Mouse (Mus musculus) lung, postnatal 4 days (tissue): ENCODE measurements around the gene Ankrd36.

Experiments
- DNase-seq, 2 experiments: peaks; one replicate each; pipeline ENCODE4 v3.0.0; 2021

Ankrd36 gene

DNA sequence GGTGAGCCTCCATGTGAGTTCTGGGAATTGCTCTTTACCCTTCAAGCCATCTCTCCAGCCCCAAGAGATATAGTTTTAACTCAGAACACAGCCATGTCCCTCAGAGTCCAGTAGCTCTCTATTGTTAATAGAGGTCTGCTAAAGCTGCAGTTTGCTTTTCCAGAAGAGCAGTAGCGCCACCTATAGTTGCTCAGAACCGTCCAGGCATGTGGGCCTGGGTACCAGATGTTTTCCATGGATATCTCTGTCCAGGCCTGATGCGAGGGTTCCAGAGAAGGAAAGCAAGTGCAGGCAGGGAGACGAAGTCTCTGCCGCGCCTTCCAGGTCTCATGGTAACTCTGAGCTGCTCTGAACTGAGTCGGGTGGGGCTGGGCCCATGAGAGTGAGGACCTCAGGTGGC lies 122.3 kb downstream of the Ankrd36 start:
- peak; percentile 37 to 61 for DNase-seq

DNA sequence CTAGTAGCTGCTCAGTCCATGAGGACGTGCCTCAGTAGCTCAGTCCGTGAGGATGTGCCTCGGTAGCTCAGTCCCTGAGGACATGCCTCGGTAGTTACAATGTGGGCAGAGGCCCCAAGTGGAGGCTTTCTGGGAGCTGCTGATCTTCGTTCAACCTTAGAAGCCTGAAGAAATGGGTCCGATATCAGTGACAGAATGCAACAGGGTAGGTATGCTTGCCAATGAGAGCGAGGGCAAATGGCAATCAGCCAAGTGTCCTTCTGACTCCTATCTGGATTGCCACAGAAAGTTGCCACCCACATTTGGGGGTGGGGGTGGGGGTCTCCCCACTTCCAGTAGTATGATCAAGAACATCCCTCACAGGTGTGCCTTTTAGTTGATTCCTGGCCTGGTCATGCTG lies 131.3 kb downstream of the Ankrd36 start:
- DNase-seq, result no peak

DNA sequence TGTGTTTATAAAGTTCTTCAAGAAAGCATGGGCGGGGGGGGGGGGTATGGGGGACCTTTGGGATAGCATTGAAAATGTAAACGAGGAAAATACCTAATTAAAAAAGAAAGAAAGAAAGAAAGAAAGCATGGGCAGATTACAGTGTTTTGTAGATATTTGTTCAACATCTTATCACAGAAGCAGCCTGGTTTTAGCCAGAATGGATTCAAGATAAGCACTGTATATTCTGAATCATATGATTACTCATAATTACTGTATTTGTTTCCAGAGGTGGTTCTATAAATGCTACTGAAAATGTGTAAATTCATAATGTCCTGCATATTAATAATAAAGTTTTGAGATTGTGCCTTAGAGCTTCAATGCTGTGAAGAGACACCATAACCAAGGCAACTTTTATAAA lies 131.8 kb downstream of the Ankrd36 start:
- DNase-seq, result no peak

DNA sequence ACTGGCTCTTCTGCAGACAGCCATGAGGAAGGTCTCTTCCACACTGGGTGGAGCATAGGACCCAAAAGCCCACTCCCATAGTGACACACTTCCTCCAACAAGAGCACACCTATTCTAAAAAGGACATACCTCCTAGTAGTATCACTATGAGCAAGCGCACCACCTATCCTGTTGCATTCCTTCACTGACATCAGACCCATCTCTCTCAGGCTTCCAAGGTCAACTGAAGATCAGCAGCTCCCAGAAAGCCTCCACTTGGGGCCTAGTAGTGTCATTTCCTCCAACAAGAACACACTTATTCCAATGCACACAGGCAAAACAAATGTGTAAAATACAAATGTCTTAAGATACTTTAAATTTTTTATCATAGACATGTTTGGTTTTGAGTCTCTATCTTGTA lies 132.3 kb downstream of the Ankrd36 start:
- DNase-seq, result no peak

DNA sequence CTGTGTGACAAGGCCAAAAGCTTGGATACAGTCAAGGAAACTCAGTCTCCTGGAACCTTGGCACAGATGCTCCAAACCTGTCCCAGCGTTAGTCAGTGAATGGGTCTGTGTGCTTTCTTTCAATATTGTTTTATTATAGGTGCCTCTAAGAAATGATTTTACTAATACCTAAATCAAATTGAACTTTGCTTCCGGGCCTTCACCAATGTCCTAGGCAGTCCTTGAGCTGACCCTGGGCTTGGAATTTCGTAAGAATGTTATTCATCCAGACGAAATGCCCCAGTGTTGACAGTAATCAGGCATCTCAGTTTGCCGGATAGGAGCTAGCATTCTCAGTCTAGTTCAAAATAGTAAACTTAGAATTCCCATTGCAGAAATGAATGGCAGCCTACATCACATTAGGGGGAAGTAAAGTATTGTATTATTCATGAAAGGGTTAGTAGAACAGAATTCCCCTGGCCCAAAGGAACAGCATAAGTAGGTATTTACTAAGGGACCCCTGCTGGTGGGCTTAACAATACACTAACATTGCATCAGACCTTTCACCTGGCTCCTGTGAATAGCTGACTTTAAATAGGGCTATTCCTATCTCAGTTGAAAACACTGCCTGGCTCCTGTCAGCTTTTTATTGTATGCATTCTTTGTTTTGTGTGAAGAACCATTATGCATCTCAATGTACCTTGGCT lies 132.9 kb downstream of the Ankrd36 start:
- DNase-seq, result no peak

DNA sequence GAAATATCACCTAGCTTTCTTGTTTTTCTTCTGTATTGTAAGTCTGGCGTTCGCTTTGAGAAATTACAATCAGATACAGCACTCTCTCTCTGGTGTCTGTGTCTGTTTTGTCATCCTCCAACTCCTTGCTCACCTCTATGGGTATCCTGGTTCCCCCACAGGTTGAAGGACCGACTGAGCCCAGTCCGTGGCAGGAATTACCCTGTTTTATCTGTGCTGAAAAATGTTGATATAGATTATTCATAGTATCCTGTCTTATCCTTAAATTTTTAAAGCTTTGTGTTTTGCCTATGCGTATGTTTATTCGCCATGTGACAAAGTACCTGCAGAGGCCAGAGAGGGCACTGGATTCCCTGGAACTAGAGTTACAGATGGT lies 133.5 kb downstream of the Ankrd36 start:
- DNase-seq, result no peak

DNA sequence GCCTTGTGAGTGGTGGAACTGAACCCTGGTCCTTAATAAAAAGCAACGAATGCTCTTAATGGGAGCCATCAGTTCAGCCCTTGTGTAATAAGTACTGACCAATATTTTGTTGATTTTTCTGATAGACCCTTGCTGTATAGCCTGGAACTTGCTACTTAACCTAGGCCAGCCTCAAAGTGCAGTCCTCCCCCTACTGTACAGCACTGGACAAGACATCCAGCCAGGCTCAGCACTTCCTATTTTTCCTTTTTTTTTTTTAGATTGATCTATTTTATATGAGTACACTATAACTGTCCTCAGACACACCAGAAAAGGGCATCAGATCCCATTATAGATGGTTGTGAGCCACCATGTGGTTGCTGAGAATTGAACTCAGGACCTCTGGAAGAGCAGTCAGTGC lies 133.9 kb downstream of the Ankrd36 start:
- DNase-seq, result no peak

DNA sequence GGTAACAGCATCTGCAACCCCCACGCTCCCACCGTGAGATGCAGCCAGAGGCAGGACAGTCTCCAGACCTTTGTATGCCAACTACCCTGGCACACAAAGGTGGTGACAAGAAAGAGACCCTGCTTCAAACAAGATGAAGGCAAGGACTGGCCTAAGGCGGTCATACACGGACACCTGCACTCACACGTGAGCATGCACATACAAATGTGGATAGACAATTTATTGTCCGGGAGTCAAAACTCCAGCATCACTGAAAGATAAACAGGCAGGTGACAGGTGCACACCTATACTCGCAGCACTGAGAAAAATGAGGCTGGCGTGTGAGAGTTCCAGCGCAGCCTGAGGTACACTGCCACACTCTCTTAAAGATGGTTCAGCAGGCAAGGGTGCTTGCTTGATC lies 136.5 kb downstream of the Ankrd36 start:
- DNase-seq, result no peak

DNA sequence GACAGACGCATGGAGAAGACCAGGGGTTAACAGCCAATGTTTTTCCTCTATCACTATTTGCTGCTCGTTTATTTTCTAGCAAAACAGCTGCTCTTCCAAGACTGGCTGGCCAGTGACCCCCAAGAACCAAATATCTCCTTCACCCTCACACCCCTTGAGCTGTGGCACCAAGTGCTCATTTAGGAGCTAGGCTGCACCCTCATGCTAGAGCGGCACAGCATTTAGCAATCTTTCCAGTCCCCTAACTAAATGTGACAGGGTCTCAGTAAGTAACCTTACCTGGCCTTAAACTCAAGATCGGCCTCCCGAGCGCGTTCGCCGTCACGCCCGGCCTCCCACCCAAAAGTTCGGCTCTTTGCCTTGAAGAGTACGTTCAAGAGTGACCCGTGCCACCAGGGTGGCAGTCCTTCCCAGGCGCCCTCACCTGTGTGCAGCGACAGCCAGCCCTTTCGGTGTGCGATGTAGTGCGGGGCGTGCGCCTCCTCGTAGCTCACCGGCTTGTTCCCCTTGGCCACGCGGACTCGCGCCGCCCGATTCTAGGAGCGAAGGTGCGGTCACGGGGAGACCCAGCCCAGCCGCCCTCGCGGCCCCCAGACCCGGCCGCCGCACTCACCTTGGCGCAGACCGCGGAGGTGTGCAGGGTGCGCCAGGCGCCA lies 137.5 kb downstream of the Ankrd36 start:
- no peak for DNase-seq

DNA sequence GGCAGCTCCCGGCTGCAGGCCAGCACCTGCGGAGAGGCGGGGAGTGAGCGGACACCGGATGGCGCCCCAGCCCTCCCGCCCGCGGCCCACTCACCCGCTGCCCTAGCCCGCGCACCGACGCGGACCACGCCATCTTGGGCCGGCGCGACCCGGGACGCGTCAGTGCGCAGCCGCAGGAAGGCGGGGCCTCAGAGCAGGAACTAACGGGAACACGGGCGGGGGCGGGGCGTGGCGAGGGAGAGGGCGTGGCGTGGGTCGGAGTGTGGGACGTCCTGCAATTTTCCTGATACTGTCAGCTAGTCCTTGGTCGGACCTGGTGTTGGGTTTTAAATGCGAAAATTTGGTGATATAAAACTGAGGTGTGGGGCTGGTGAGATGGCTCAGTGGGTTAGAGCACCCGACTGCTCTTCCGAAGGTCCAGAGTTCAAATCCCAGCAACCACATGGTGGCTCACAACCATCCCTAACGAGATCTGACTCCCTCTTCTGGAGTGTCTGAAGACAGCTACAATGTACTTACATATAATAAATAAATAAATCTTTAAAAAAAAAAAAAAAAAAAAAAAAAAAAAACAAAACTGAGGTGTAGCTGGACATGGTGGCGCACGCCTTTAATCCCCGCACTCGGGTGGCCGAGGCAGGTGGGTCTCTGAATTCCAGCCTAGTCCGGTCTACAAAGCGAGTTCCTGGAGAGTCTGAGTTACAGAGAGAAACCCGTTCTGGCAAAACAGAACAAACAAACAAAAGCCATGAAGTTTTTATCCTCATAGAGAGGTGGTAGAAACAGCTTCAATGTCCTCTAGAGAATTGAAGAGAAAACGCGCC lies 138.3 kb downstream of the Ankrd36 start:
- DNase-seq, result peak; percentile 94

DNA sequence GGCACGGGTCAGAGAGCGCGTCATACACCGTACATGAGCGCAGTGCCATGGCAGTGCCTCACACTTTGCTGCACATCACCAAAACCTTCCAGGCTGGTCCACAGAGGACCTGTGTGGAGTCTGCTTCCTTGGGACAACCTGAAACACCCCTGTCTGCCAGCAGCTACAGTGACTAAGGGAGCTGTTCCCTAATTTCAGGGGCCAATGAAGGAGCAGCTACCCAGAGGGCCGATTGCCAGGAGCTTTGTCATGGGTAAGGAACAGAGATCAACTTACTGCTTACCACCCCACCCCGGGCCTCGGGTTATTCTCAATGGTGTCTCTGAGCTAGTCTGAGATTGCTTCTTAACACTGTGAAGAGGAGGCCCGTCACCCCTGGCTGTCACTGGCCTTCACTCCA lies 145.7 kb downstream of the Ankrd36 start:
- DNase-seq, result no peak

DNA sequence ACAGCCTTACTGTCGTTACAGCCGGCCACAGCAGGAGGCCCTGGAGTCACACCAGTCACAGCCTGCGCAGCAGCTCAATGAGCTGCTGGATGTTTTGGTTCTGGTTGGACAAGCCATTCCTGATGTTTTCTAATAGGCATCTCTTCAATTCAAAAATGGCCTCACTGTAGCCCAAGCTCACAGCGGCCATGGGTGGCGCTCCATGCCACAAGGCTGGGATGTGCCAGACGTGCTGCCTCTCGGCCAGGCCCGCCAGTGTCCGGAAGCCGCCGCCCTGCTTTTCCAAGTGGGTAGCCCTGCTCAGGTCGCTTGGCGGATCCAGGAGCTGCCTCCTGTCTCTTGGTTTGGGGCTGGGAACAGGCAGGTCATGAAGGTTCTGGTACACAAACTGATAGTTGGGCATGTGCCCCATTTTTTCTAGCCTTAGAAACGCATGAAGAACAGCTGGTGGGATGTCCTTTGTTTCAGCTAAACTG lies 146.2 kb downstream of the Ankrd36 start, which contains the start of gene Mrps24:
TSS of gene Mrps24 (minus strand) at position 51 of the 476 bp plus-strand sequence.
- no peak for DNase-seq

DNA sequence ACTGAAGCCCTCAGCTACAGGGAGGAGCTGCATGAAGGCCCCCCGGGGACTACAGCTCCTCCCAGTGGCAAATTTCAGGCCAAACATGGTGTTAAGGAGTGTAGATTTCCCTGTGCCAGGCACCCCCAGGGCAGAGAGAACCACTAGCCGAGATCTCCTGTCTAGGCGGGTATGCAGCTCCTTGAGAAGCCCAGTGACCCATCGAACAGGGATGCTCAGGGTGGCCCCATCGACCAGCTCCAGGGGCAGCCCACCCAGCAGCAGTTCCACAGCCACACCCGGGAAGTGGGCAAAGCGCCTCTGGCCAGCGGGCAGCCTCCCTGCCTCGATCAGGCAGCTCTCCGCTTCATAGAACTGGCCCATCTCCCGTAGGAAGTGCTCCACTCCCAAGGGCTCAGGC lies 146.8 kb downstream of the Ankrd36 start:
- peak in 1 of 2 experiments; percentile 33 for DNase-seq

DNA sequence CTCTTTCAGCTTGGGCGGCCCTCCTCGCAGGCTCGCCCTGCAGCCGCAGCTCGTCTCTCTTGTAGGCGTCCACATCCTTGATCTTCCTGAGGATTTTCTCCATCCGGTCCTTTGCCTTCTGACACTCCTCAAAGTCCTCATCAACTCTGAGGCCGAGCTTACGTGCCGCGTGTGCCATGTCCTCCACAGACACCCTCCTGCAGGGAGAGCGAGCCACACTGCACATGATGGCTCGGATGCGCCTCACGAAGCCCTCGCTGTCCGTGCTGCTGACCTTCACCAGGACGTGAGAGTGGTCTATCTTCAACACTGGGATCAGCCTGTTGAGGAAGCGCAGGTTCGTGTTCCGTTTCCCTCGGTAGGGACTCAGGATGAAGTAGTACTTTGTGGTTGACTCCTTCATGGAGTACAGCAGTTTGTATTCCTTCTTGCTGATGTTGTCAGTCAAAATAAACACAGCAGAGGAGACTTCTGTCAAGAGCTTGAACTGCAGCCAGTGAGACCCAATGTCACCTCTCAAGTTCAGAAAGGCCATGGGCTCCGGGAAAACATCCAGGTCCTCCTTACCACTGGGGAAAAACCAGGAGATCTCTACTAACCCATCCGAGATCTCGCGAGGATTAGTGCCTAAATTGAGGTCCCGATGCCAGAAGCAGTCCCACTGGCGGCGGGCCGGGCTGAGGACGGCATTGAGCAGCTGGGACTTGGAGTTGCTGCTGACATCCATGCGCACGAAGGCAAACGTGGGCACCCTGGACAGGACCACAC lies 147.6 kb downstream of the Ankrd36 start:
- peak; percentile 42 to 74 for DNase-seq

DNA sequence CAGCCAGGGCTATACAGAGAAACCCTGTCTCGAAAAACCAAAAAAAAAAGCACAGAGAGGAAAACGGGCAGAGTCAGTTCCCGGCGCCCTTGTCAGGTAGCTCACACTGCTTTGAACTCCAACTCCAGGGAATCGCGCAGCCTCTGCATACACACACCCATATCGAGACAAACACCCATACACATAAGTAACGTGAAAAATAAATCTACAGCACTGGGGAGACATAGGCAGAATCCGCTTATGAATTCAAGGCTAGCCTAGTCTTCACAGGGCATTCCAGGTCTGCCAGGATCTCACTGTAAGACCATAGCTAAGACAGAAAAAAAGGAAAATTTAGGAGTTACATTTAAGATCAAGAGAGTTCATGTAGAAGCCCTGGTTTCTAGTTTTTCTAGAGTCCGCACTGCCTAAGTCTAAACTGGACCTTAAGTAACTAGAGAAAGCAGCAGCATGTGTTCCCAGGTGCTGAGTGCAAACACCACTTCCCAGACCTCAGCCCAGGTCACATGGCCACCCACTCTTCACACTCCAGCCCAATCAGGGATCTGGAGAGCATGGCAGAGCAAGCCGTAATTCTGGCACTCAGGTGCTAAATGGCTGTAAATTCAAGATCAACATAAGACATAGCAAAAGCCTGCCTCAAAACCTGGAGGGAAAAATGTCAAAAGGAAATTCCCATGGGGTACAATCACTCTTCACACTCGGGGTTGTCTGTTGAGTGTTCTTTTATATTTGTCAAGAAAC lies 149.3 kb downstream of the Ankrd36 start:
- no peak for DNase-seq

DNA sequence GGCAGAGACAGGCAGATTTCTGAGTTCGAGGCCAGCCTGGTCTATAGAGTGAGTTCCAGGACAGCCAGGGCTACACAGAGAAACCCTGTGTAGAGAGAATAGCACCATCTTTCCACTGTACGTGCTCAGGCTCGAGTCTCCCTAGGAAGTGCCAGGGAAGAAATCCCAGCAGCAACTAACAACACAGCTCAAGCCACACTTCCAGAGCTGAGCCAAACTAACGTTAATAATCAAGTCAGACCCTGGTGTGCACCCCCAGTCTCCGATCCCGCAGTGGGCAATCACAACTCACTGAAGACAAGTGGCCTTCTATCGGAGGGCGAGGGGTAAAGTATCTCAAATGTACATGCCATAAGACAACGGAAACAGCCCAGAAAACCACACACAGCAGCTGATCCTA lies 160.1 kb downstream of the Ankrd36 start:
- DNase-seq, result no peak

DNA sequence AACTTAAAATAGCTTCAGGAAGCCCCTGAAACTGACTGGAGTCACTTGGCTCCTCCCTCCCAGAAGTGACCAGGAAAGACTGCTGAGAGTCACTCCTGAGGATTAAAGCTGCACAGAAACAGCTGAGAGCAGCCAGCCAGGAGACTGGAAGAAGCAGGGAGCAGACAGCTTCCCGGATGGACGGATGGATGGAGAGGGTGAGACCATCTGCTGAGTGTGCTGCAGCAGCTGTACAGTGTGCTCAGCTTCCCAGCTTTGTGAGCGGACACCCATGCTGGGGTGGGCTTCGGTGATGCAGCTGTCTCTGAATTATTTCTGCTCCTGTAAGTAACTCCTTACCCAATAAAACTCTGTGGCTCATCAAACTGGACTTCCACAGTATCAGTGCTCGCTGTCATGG lies 162.9 kb downstream of the Ankrd36 start:
- no peak for DNase-seq

DNA sequence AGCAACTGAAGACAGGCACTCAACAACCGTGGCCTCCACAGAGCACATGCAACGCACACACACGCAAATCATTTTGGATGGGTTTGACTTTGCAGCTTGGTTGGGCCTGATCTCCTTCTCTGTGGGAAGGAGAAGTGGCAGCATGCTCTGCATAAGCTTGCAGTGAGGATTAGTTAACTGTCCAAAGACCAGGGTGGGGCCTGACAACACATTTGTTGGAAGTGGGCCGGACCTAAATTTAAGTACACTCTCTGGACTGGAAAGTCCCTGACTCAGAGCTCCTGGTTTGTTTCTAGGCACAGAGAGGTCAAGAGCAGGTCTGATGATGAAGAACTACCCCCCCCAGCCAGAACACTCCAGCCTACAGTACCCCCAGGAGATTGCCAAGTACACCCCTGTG lies 164.8 kb downstream of the Ankrd36 start:
- DNase-seq, result no peak

DNA sequence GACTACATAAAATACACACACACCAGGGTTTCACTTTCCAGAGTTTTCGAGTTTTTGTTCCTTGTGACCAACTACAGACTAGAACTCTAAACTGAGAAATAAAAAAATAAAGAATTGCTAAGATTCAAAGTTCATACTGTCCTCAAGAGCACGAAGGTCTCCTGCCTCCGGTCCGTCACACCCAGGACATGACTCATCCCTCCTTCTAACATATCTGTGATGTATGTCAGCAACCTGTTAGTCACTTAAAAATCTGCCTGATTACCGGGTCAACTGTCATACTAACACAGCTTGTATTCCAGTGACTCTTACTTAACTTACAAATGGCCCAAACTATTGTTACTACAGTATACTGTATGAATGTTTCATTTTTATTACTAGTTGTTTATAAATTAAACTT lies 167.7 kb downstream of the Ankrd36 start:
- no peak for DNase-seq
